Mouse (Mus musculus) MEL (cell line): Measurements from ENCODE around the gene Baiap3. TPM values are rescaled to one million over a fixed set of nuclear protein-coding genes. Genes with fewer than 3 reads are reported as not detected.
A peak's percentile ranks its signal among the peaks of the same experiment; 100 is the strongest.

ENCODE experiments used
- DNase-seq: peaks from one replicate; pipeline ENCODE4 v3.0.0; 2011; ENCODE audit warnings: low read depth, low spot score
- H3K27ac ChIP-seq: 2 replicates; pipeline ENCODE4 v1.5.1; 2012; ENCODE audit warnings: low read depth, mild to moderate bottlenecking, control low read depth, low read length, moderate library complexity; ENCODE audit not compliant: control insufficient read depth
- H3K27me3 ChIP-seq, 2 experiments: fragments of 150-350 bp in 1 of 2; sonication (generic) in 1 of 2; 2 replicates each; pipeline ENCODE4 v1.6.1; 2012; ENCODE audit warnings: low read length in 2 of 2, mild to moderate bottlenecking in 2 of 2, improper control_type of control experiment in 1 of 2, moderate library complexity in 1 of 2; ENCODE audit not compliant: insufficient read depth in 2 of 2, control insufficient read depth in 1 of 2
- H3K36me3 ChIP-seq, 2 experiments: 2 replicates each; pipeline ENCODE4 v1.6.1; 2012 to 2014; ENCODE audit warnings: low read length in 2 of 2, improper control_type of control experiment in 1 of 2, inconsistent platforms in 1 of 2, mild to moderate bottlenecking in 1 of 2; ENCODE audit not compliant: insufficient read depth in 2 of 2, control insufficient read depth in 1 of 2
- H3K4me1 ChIP-seq, 2 experiments: fragments of 150-350 bp in 1 of 2; sonication (generic) in 1 of 2; 2 replicates each; pipeline ENCODE4 v1.6.1; 2012; ENCODE audit warnings: low read length in 2 of 2, improper control_type of control experiment in 1 of 2, mild to moderate bottlenecking in 1 of 2; ENCODE audit not compliant: insufficient read depth in 2 of 2, control insufficient read depth in 1 of 2
- H3K4me3 ChIP-seq, 2 experiments: fragments of 150-350 bp in 1 of 2; sonication (generic) in 1 of 2; 2 replicates each; pipeline ENCODE4 v1.5.1; 2012; ENCODE audit warnings: low read depth in 2 of 2, low read length in 2 of 2, mild to moderate bottlenecking in 2 of 2, moderate library complexity in 2 of 2, control low read depth in 1 of 2, improper control_type of control experiment in 1 of 2; ENCODE audit not compliant: control insufficient read depth in 1 of 2, insufficient read depth in 1 of 2
- H3K79me2 ChIP-seq: 2 replicates; pipeline ENCODE4 v1.6.1; 2012; ENCODE audit warnings: mild to moderate bottlenecking, low read length, moderate library complexity; ENCODE audit not compliant: control insufficient read depth, poor library complexity, insufficient read depth
- H3K9ac ChIP-seq: 2 replicates; pipeline ENCODE4 v1.6.1; 2012; ENCODE audit warnings: low read depth, mild to moderate bottlenecking, control low read depth, low read length, moderate library complexity; ENCODE audit not compliant: control insufficient read depth, poor library complexity, severe bottlenecking
- H3K9me3 ChIP-seq: fragments of 150-350 bp; sonication (generic); replicated peaks from 2 replicates; pipeline ENCODE4 v1.6.1; 2012; ENCODE audit warnings: mild to moderate bottlenecking, low read length, improper control_type of control experiment, moderate library complexity; ENCODE audit not compliant: insufficient read depth
- CTCF ChIP-seq, 3 experiments: IDR thresholded peaks in 2 of 3; conservative IDR thresholded peaks in 1 of 3; 2 replicates each; pipeline ENCODE4 v1.5.1; 2011 to 2012; ENCODE audit warnings: low read length in 3 of 3, low read depth in 2 of 3, mild to moderate bottlenecking in 2 of 3, improper control_type of control experiment in 1 of 3, inconsistent platforms in 1 of 3, mixed read lengths in 1 of 3, moderate library complexity in 1 of 3; ENCODE audit not compliant: control insufficient read depth in 1 of 3, insufficient read depth in 1 of 3, poor library complexity in 1 of 3, severe bottlenecking in 1 of 3
- ELF1 ChIP-seq: IDR thresholded peaks from 2 replicates; pipeline ENCODE4 v1.6.1; 2014; ENCODE audit warnings: low read depth, mild to moderate bottlenecking, inconsistent platforms, low read length, improper control_type of control experiment, moderate library complexity
- ETS1 ChIP-seq: IDR thresholded peaks from 2 replicates; pipeline ENCODE4 v1.6.1; 2012; ENCODE audit warnings: low read depth, mild to moderate bottlenecking, inconsistent platforms, low read length, improper control_type of control experiment, moderate library complexity
- GABPA ChIP-seq: IDR thresholded peaks from 2 replicates; pipeline ENCODE4 v1.6.1; 2012; ENCODE audit warnings: low read depth, mild to moderate bottlenecking, inconsistent platforms, low read length, improper control_type of control experiment, moderate library complexity
- JUND ChIP-seq: IDR thresholded peaks from 2 replicates; pipeline ENCODE4 v1.6.1; 2011; ENCODE audit warnings: low read depth, mild to moderate bottlenecking, improper control_type of control experiment, low read length
- MYB ChIP-seq: IDR thresholded peaks from 2 replicates; pipeline ENCODE4 v1.6.1; 2011; ENCODE audit warnings: mild to moderate bottlenecking, low read depth, low read length, improper control_type of control experiment
- NELFE ChIP-seq: IDR thresholded peaks from 2 replicates; pipeline ENCODE4 v1.6.1; 2011; ENCODE audit warnings: low read depth, low read length, improper control_type of control experiment
- POLR2A ChIP-seq, 2 experiments: IDR thresholded peaks; 2 replicates each; pipeline ENCODE4 v1.6.1; 2011 to 2012; ENCODE audit warnings: low read length in 2 of 2, mild to moderate bottlenecking in 2 of 2, control low read depth in 1 of 2, improper control_type of control experiment in 1 of 2, low read depth in 1 of 2, moderate library complexity in 1 of 2; ENCODE audit not compliant: control insufficient read depth in 1 of 2, insufficient read depth in 1 of 2, poor library complexity in 1 of 2
- POLR2AphosphoS2 ChIP-seq: IDR thresholded peaks from 2 replicates; pipeline ENCODE4 v1.6.1; 2011; ENCODE audit warnings: low read length, improper control_type of control experiment
- SMC3 ChIP-seq: IDR thresholded peaks from 2 replicates; pipeline ENCODE4 v1.6.1; 2011; ENCODE audit warnings: low read depth, low read length, improper control_type of control experiment
- TBP ChIP-seq: IDR thresholded peaks from 2 replicates; pipeline ENCODE4 v1.8.0; 2011; ENCODE audit warnings: low read depth, low read length, improper control_type of control experiment
- USF1 ChIP-seq: IDR thresholded peaks from 2 replicates; pipeline ENCODE4 v1.6.1; 2014; ENCODE audit warnings: low read depth, mild to moderate bottlenecking, inconsistent platforms, low read length, improper control_type of control experiment, moderate library complexity
- ZMIZ1 ChIP-seq: IDR thresholded peaks from 2 replicates; pipeline ENCODE4 v1.6.1; 2012; ENCODE audit warnings: low read depth, mild to moderate bottlenecking, inconsistent platforms, low read length, improper control_type of control experiment, moderate library complexity
- polyA plus RNA-seq, 2 experiments: library from polyadenylated mRNA; stranded (reverse) in 1 of 2; unstranded in 1 of 2; fragments of >175 nt in 1 of 2; fragments of >200 nt in 1 of 2; gene quantifications; 2 replicates each; pipeline versions ENCODE4 v1.2.1 to v1.2.4; 2012; ENCODE audit warnings: low replicate concordance in 2 of 2, low read depth in 1 of 2; ENCODE audit not compliant: insufficient read length in 2 of 2, insufficient read depth in 1 of 2, missing spikeins in 1 of 2
- total RNA-seq: library from RNA; depleted of rRNA; stranded (reverse); fragments of 300-350 nt; gene quantifications from 2 replicates; pipeline ENCODE4 v1.2.3, GENCODE M21; 2012

The Baiap3 gene
- total and polyA plus RNA-seq, 3 experiments: 0.08 to 0.14 TPM; not detected in 1

DNA sequence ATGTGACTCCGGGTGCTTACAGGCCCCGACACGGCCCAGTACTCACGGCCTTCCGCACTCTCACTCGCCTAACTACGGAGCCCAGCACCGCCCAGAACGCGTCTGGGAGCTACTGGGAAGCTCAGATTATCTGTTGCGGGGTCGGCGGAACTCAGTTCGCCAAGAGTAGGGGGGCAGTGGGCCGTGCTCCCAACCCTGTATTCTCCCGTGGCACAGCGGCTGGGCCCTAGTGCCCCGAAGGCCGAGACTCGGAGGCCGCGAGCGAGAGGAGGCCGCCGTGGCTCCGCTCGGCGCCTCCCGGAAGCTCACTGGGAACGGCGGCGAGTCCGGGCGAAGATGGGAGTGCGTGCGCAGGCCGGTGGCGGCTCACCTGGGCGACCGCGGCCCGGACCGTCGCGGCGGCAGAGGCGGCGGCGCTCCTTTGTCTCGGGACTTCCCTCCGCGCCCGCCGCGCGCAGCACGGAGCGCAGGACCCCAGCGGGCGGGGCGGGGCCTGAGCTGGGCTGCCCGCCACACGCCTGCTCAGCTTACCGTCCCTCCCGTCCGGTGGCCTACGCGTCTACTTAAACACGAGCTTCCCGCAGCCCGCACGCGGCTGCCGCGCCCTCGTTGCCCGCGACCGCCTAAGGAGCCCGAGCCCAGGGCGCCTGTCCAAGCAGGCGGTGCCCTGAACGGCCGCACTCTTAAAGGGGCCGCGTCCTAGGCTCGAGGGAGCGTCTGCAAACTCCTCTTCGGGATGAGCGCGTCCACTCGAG, 17.0 kb upstream of the Baiap3 start (continued):
- TF ChIP-seq USF1: no peak
- no peak for TF ChIP-seq GABPA
- peak; percentile 64 to 68; a peak in 3 of 4 replicates for TF ChIP-seq POLR2A (IDR thresholded peaks at IDR 0.05; ENCODE audit: control insufficient read depth in 1 of 2, insufficient read depth in 1 of 2, low read depth in 1 of 2, low read length in 2 of 2, poor library complexity in 1 of 2)
- no peak for TF ChIP-seq MYB

DNA sequence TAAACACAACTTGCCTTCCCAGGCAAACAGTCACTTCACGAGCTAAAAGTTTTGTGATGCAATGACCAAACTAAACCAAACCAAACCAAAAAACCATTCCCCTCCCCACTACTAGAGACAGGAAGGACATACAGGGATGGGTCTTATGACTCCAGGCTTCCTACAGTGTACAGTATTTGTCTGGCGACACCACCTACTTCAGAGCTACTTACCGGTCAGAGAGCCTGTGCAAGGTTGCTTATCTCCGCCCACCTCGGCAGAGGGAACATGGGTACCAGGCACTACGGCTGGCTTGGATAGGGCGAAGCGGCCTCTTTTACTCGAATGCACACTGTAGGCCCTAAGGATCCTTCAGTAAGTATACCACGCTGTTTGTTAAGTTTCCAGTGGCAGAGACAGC, 16.2 kb upstream of the Baiap3 start:
- Histone ChIP-seq H3K9ac (peak overlapping the region; percentile 95), H3K79me2 (peaks cover 52% of the 10 kb centered on the region), H3K27ac (peak overlapping the region; percentile 96), H3K4me1 (peaks cover 9 to 32% of the 10 kb centered on the region in 2 experiments), H3K9me3 (no peaks in the 10 kb centered on the region), H3K27me3 (no peaks in the 10 kb centered on the region), H3K36me3 (peaks cover 20 to 22% of the 10 kb centered on the region in 2 experiments), H3K4me3 (peak overlapping the region; percentile 81 to 91)
- no peak for TF ChIP-seq ZMIZ1
- TF ChIP-seq POLR2AphosphoS2: 0 out of 2 replicates have a peak, but pooled peaks have one; percentile 1
- peak; percentile 68 for DNase-seq

- Histone ChIP-seq H3K9ac (peak overlapping the region; percentile 9; the same call in 1 of the 2 replicates), H3K9me3 (no peaks in the 10 kb centered on the region), H3K4me3 (no peak overlapping the region), H3K79me2 (peaks cover 52% of the 10 kb centered on the region), H3K4me1 (peaks cover 9 to 31% of the 10 kb centered on the region in 2 experiments), H3K36me3 (peaks cover 22 to 33% of the 10 kb centered on the region in 2 experiments), H3K27ac (no peak overlapping the region)
- DNase-seq: no peak
- TF ChIP-seq ELF1 (no peak), GABPA (no peak), SMC3 (no peak), TBP (no peak), NELFE (no peak), JUND (no peak)
- TF ChIP-seq, all 39 proteins: peak for 0
- no peaks in the 10 kb centered on the region for H3K27me3 ChIP-seq
Observed at GRCm38 (mm10) chr17:25270795-25271335, 14.7 kb upstream of the Baiap3 start.

DNA sequence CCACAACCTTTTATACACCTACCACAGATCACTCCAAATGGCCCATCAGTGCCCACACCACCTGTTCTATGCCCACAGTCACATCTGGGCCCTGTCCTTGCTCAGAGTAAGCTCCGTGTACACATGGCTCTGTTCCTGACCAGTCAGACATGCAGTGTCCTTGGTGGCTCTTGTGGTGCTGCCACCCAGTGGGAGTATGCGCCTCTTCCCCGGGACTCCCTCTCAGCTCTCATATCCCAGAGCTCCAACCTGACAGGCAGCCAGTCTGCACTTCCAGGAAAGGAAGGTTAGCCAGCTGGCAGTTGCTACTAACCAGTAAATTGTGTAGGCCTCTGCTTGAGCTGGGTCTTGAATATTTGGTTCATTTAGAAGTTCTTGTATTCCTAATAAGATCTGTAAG, 8.3 kb upstream of the Baiap3 start:
- Histone ChIP-seq H3K4me1 (no peaks in the 10 kb centered on the region), H3K9me3 (no peaks in the 10 kb centered on the region), H3K9ac (no peak overlapping the region), H3K4me3 (no peak overlapping the region), H3K79me2 (peaks cover 11% of the 10 kb centered on the region), H3K27me3 (no peaks in the 10 kb centered on the region), H3K36me3 (peaks cover 4 to 36% of the 10 kb centered on the region in 2 experiments), H3K27ac (no peak overlapping the region)
- peak; percentile 31 for TF ChIP-seq SMC3
- no peak for TF ChIP-seq ETS1
- peak; percentile 12 to 48 (median 33); a peak in 4 of 6 replicates for TF ChIP-seq CTCF (IDR thresholded peaks at IDR 0.05 in 2 of 3, conservative IDR thresholded peaks at IDR 0.05 in 1 of 3; ENCODE audit: control insufficient read depth in 1 of 3, insufficient read depth in 1 of 3, low read depth in 2 of 3, low read length in 3 of 3, poor library complexity in 1 of 3, severe bottlenecking in 1 of 3)
- DNase-seq: no peak
